ENCODE assay signal across 10 mouse cellular contexts in genomic region chr3:9461660-9462059, GRCm38 (mm10).
DNase-seq lines count a peak whose midpoint lies in the region; ATAC-seq and TF ChIP-seq lines count a peak whose summit lies in the region.
"Had no signal": no experiment of that assay in that cellular context is flagged by ENCODE, and none has a peak within 500 bp of the region (broad histone marks: within the 10 kb centered on the region; RNA-seq: fewer than 3 reads in every experiment).

No protein-coding gene starts in this region.

- no peak for TF ChIP-seq POLR2A in heart, adult 2 months (IDR thresholded peaks at IDR 0.05; ENCODE audit: insufficient read depth, low read depth, low read length)

- no peaks in the 10 kb centered on the region for H3K27me3 ChIP-seq in heart, adult 2 months (ENCODE audit: control insufficient read depth, insufficient read depth, low read length)
- no peaks in the 10 kb centered on the region for H3K27me3 ChIP-seq in limb, embryonic 15.5 days
- H3K27me3 ChIP-seq: liver, embryonic 12.5 days; Patski had no signal

- H3K4me2 ChIP-seq in limb, embryonic 15.5 days: no peak overlapping the region
- H3K4me2 ChIP-seq: liver, embryonic 12.5 days had no signal

- no peak overlapping the region for H3K9ac ChIP-seq in heart, adult 2 months (ENCODE audit: low read depth, low read length)
- no peak overlapping the region for H3K9ac ChIP-seq in limb, embryonic 15.5 days
- H3K9ac ChIP-seq: liver, embryonic 12.5 days had no signal

- intact Hi-C loops in heart, adult 2 months (cut with DNase I): no loop called here

- H3K79me2 ChIP-seq in heart, adult 2 months (replicated peaks; ENCODE audit: control insufficient read depth, insufficient read depth, low read length): no peaks in the 10 kb centered on the region

- WGBS in heart, adult 2 months: 46% methylated on average over 5 of the region's 5 CpGs
- WGBS in limb, embryonic 15.5 days: 73% methylated on average over 5 of the region's 5 CpGs

- ATAC-seq in limb, embryonic 15.5 days (ENCODE audit: insufficient number of reproducible peaks, low FRiP score, low TSS enrichment, low read depth): peak; percentile 78
- ATAC-seq in granulocyte monocyte progenitor cell, adult 5-6 weeks (replicated peaks; ENCODE audit: poor library complexity, severe bottlenecking): no peak
- ATAC-seq: intestine, embryonic 16.5 days; liver, embryonic 12.5 days; Patski had no signal

- no peak for TF ChIP-seq EP300 in heart, adult 2 months (IDR thresholded peaks at IDR 0.05; ENCODE audit: insufficient read depth, low read depth, low read length)

- no peaks in the 10 kb centered on the region for H3K36me3 ChIP-seq in heart, adult 2 months (ENCODE audit: control insufficient read depth, insufficient read depth, low read length)
- H3K36me3 ChIP-seq in limb, embryonic 15.5 days: peaks cover 10% of the 10 kb centered on the region; the same call in 1 of the 2 replicates

- no peaks in the 10 kb centered on the region for H3K9me3 ChIP-seq in limb, embryonic 15.5 days
- H3K9me3 ChIP-seq: liver, embryonic 12.5 days had no signal

- DNase-seq in layer of hippocampus, adult 18-20 months (ENCODE audit: low spot score in 2 of 2): peak; percentile 13 to 27
- no peak for DNase-seq in layer of hippocampus, adult 9-10 months (ENCODE audit: low spot score)
- peak; percentile 50 for DNase-seq in gastrocnemius, adult 18-20 months (ENCODE audit: low spot score)
- peak; percentile 59 to 72 for DNase-seq in heart, adult 2 months
- DNase-seq in yolk sac, embryonic 10.5 days (ENCODE audit: low spot score): no peak

- H3K4me3 ChIP-seq in heart, adult 2 months: no peak overlapping the region
- H3K4me3 ChIP-seq in limb, embryonic 15.5 days: no peak overlapping the region
- H3K4me3 ChIP-seq: liver, embryonic 12.5 days had no signal

- H3K27ac ChIP-seq in heart, adult 2 months: peak overlapping the region; percentile 61
- no peak overlapping the region for H3K27ac ChIP-seq in limb, embryonic 15.5 days
- H3K27ac ChIP-seq: liver, embryonic 12.5 days had no signal

- peaks cover 4% of the 10 kb centered on the region for H3K4me1 ChIP-seq in heart, adult 2 months (ENCODE audit: control insufficient read depth, insufficient read depth, low read length)
- H3K4me1 ChIP-seq in limb, embryonic 15.5 days: peaks cover 4% of the 10 kb centered on the region; the same call in 1 of the 2 replicates
- H3K4me1 ChIP-seq: liver, embryonic 12.5 days had no signal

- no peak for TF ChIP-seq CTCF in heart, adult 2 months (IDR thresholded peaks at IDR 0.05)

Comparison
In these comparisons a context has a peak if more than half of its experiments do, and no peak if none do; other contexts are left out.
1. DNase-seq: peak in layer of hippocampus, adult 18-20 months (2 of 2), gastrocnemius, adult 18-20 months (single experiment) and heart, adult 2 months (2 of 2); none in layer of hippocampus, adult 9-10 months (single experiment) and yolk sac, embryonic 10.5 days (single experiment).